Mouse (Mus musculus): ENCODE results near the gene Crisp2. TPM values are rescaled to one million over a fixed set of nuclear protein-coding genes. Genes with fewer than 3 reads are reported as not detected.

The Crisp2 gene
- total RNA-seq (2021): not detected
- long read RNA-seq, experiment 1: 0 reads
- long read RNA-seq, experiment 2: 0 reads

DNA sequence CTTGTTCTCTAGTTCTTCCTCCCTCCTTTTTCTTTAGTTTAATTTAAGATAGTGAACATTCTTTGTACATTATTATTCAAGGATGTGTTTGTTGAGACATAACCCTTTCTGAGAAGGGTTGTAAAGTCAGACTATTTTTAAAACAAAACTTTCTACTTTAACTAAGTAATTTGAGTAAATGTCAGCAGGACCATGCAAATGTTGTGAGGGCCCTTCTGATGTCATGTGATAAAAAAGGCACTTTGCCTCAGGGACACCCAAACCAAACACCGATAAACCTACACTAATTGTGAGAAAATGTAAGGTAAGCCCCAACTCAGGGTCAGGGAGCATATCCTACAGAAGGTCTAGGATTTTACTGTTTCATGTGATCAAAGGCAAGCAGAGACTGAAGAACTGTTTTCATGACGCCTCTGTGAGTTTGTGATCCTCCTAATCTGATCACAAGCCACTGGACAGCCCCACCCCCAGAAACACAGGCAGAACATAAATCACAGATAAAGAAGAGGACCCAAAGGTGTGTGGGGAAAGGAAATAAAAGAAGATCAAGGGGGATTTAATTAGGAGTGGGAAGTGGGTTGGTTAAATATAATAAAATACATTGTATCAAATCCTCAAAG is at the start of gene Crisp2:
Crisp2 (minus strand) TSS at position 51 of the 620 bp plus-strand sequence.
- no peak for DNase-seq

DNA sequence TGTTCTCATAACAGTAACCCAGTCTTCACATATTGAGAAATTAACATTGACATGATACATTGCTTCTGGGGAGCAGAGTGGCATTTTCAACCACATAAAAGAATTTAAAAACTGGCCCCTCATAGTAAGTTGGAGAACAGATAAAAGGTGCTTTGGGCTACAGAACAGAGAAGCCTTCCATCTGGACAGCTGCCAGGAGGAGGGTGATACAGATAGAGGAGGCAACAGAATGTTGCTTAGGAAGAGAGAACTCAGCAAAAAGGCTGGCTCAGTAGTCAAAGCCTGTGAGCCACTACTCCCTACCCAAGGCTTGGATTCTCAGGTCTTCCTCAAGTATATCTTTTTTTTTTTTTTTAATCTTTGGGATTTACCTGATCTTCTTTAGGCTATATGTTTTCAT is 48.3 kb upstream of the Crisp2 start:
- peak; percentile 16 for DNase-seq

- DNase-seq: peak; percentile 16
Measured at GRCm38 (mm10) chr17:40837308-40837707, 30.5 kb upstream of the Crisp2 start.

DNA sequence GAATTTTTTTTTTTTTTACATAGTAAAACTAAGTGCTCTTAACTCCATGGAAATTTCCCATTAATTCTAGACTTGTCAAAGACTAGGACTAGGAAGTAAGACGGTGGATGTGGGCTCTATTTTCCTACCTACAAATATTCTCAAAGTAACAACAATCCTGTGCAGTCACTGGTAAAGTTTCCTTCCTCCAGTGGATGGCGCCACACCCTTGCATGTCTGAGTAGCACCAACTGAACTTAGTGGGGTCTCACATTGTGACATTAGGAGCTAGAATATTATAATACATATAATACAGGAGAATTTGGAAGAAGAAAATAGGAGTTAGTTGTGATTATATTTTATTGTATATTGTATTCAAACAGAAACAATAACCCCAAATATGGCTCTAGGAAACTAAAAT is 25.1 kb upstream of the Crisp2 start:
- peak; percentile 7 for DNase-seq

GRCm38 (mm10) chr17:40824549-40824948 is 17.7 kb upstream of the Crisp2 start:
- peak; percentile 64 for DNase-seq

DNA sequence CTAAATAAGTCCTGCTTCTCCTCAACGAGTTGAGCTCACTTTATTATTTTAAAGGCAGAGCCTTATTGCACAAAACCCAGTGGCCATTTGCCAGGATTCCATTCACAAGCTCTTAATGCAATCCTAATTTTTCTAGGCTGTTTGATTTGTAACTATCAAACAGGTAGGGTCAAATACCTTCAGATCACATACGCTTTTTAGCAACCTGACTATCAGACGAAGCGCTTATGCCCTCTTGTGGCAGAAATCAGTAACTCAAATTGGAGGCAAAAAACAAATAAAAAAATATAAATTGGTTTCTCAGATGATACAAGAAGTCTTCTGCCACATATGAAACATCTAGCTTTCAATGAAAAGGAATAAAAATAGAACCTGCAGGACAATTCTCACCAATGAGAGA is 17.0 kb upstream of the Crisp2 start:
- peak; percentile 12 for DNase-seq

DNA sequence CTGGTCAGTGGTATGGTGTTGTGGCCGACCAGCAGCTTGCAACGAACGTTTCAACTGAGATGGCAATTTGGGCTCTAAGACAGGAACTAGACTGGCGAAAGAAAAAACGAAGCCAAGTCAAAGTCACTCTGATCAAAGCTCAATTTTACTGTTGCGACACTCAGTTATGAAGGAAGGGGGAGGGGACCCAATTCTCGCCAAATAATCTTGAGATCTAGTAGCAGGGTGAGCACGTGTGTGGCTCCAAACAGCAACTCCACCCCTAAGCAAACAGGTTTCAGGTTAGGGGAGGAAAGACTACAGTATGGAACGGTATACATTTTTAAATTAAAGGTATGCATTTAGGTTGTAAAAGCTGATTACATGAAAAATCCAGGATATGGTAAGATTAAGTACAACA is 14.7 kb upstream of the Crisp2 start:
- DNase-seq: no peak

GRCm38 (mm10) chr17:40817340-40817943 is 10.6 kb upstream of the Crisp2 start:
- DNase-seq: no peak

DNA sequence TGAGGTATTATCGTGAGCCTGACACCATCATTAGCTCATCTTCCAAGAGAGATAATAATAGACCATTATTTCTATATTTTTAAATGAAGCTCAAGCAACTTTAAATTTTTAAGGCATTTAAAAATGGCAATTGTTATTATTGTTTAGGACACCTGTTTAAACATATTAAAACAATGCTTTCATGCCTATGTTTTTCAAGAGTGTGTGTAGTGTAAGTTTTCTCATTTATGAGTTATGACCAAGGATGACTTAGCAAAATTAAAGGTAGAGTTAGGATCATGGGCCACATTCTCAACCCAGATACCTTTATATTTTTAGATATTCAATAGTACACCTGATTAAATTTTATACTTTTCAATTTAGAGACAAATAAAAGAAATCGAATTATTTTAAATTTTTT is 5.5 kb upstream of the Crisp2 start:
- no peak for DNase-seq

GRCm38 (mm10) chr17:40811560-40811959 is 4.8 kb upstream of the Crisp2 start:
- no peak for DNase-seq

- no peak for DNase-seq
Measured at GRCm38 (mm10) chr17:40810934-40811333, 4.1 kb upstream of the Crisp2 start, which contains the start of gene Rhag. TSS of gene Rhag (plus strand) at chr17:40811126.

- no peak for DNase-seq
Measured at GRCm38 (mm10) chr17:40808071-40808470, 1.3 kb upstream of the Crisp2 start.

DNA sequence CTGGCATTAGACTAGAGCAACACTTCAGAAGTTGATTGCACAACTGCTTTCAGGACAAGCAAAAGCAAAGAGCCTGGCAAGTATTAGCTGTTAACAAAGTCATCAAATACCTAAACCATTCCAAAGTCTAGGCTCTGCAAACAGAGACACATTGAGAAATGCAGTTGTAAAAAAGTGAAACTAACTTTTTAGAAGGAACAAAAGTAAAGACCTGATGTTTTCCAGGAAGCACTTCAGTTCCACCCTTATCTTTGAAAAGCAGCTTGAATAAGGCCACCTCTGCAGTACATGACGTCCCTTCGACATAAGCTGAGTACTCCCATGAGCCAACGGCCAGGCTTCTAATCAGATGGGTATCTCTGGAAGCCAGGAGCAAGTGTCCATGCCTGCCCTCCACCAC is 253 bp downstream of the Crisp2 start:
- DNase-seq: no peak

GRCm38 (mm10) chr17:40802707-40803340 is 4.0 kb downstream of the Crisp2 start:
- no peak for DNase-seq

GRCm38 (mm10) chr17:40793921-40794854 is 12.6 kb downstream of the Crisp2 start:
- peak; percentile 30 for DNase-seq

DNA sequence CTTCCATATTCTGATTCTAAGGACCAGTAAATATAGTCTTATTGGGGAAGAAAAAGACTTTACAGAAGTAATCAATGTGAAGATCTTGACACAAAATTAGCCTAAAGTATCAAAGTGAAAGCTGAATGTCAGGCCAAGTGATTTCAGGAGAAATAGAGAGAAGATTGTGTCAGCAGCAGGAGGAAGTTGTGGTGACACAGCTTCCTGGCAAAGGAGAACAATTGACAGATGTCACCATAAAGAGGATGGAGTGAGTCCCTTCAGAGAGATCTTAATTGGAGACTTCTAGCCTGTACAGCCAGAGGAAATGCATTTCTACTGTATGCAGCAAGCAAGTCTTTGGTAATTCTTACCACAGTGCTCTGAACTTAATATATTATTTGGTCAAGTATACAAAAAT is 16.9 kb downstream of the Crisp2 start:
- no peak for DNase-seq

DNA sequence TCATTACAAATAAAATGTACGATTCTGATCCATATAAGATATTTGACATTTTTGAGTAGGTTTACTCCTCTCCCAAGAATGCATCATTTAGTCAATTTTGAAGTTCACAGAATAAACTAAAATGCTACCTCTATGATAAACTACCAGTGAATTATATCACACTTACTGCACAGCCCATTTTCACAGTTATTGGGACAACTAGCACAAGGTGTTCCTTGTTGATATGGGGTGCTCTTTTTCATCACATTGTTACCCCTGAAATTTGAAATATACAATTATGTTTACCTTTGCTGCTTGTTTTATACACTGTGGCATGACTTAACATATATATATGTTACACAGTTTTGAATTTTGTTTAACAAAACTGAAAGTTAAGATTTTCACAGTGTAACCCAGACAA is 39.7 kb downstream of the Crisp2 start:
- DNase-seq: no peak

DNA sequence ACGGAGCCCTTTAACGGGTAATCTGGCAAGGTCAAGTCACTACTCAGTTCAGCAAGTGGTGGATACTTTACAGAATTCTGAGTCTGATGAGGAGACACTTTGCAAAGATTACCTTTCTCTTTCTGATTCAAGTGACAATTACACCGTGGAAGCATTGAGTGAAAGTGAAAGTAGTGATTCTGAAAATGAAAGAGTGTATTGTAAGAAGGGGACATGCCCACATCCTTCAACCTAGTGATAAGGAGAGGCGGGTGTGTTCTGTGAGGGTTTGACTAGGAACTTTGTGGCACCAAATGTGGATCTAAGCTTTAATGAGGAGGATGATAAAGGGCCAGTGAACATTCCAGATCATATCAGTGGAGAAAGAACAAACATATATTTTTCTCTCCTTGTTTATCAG is 43.1 kb downstream of the Crisp2 start:
- DNase-seq: no peak

GRCm38 (mm10) chr17:40731724-40732123 is 75.1 kb downstream of the Crisp2 start:
- DNase-seq: no peak

- no peak for DNase-seq
Measured at GRCm38 (mm10) chr17:40731296-40731695, 75.5 kb downstream of the Crisp2 start.

DNA sequence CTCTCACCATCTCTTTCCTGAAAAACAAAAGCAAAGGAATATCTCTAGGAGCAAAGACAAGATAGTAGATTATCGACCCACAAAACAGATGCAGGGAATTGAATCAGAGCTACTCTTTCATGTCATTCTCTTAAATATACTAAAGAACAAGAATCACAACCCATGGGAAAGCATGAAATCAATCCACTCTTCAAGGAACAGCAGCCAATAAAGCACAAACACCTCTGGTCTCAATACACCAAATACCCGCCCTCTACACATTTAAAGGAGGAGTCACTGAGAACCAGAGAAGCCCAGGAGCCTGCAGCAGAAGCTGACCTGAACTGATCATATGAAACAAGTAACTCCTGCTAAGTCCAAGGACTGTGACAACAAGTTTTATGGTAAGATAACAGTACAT is 80.0 kb downstream of the Crisp2 start, which contains the start of gene Esp1:
Esp1 (plus strand) TSS at position 301 of the 400 bp plus-strand sequence.
- DNase-seq: no peak

GRCm38 (mm10) chr17:40717055-40717454 is 89.7 kb downstream of the Crisp2 start:
- DNase-seq: peak; percentile 2

All from adrenal gland, postnatal 10 days (tissue).